Mouse (Mus musculus): Measurements from ENCODE around the gene Khnyn.

The Khnyn gene

DNA sequence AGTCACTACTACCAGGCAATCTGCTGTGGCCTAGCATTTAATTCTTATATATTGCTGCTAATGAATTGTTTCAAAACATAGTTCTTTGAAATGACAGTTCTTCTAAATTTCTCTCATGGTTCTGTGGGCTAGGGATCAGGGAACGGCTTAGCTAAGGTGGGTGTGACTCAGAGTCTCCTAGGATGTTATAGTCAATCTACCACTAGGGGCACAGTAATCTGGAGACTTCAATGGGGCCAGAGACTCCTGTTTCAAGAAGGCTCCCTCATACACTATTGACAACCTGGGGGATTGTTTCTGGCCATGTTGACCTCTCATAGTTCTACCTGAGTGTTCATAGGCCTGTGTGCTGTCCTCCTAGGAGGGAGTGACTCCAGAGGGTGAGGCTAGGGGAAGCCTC, 20.8 kb downstream of the Khnyn start:
- no peak for ATAC-seq (ENCODE audit: insufficient number of reproducible peaks, low FRiP score, low TSS enrichment)

DNA sequence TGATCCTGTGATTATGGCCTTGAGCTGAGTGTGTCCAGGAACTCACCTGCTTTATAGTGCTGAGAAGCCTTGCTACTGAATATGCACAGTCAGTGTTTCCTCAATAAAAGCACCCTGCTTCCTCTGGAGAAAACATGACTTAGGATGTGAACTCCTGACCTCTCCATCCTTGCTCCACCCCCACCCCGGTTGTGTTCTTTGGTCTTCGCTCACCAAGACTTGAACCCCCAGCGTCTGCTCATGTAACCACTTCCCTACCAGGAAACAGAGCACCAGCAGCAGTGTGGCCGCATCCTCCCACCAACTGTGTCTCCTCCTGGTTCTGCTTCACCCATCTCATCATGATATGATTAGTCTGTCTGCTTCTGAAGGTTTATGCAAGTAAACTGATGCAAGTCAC, 28.7 kb downstream of the Khnyn start:
- no peak for ATAC-seq (ENCODE audit: insufficient number of reproducible peaks, low FRiP score, low TSS enrichment)

DNA sequence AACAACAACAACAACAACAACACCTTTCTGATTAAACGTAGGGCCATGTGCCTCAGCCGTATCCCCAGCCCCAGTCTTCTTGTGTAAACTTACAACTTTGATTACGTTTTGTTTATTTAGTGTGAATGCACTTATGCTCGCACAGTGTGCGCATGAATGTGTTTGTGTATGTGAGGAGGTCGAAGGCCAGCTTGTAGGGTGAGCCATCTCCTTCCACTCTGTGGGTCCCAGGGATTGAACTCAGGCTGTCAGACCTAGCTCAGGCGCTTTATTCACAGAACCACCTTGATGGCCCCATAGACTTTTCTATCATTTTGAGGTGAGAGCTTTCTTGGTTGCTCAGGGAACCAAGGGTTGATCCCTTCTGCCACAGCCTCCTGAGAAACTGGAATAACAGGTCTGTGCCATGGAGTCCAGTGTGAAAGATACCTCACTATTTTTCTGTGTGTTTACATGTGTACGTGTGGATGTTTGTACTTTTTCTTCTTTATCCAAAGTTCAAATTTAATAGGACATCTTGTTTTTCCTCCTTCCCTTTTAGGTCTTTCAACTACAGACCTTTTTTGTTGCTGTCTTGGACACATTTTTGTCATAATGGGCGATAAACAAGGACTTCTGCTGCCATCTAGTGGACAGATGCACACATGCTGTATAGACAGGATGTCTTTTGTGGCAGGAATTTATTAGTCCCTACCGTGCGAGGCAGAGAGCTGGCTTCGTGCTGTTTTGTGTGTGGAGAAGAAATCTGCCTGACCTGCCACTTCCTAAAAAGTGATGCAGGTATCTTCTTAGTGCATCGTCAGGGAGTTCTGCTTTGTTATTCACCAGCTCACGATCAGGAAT, 33.7 kb downstream of the Khnyn start:
- peak; percentile 76; the same call in 1 of the 2 replicates for ATAC-seq (ENCODE audit: insufficient number of reproducible peaks, low FRiP score, low TSS enrichment)

DNA sequence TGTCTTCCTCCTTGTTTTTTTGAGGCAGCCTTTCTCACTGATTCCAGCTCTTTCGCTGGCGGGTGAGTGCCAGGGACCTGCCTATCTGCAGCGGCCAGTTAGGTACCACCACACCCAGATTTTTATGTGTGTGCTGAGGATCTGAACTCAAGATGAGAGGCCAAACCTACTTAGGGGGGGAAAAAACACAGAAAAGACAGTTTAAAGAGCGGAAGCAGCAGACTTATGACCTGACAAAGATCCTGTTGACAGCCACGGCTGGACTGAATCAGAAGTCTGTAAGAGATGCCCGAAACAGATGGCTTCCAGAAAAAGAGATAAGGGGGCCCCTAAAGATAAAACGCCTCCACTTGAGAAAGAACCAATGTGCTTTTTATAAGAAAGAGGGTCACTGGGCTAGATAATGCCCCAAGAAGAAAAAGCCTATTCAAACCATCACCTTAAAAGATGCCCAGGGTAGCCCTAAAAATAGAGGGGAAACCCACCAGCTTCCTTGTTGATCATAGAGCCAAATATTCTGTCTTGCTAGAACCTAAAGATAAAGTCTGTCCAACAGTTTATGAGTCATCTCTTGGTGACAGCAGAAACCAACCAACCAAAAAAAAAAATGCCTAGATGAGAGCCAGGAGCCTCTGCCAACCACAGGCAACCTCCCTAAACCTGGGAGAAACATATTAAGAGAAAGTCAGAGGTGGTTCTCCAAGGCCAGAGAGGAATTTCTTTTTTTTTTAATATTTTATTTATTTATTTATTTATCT, 37.9 kb downstream of the Khnyn start:
- no peak for ATAC-seq (ENCODE audit: insufficient number of reproducible peaks, low FRiP score, low TSS enrichment)

DNA sequence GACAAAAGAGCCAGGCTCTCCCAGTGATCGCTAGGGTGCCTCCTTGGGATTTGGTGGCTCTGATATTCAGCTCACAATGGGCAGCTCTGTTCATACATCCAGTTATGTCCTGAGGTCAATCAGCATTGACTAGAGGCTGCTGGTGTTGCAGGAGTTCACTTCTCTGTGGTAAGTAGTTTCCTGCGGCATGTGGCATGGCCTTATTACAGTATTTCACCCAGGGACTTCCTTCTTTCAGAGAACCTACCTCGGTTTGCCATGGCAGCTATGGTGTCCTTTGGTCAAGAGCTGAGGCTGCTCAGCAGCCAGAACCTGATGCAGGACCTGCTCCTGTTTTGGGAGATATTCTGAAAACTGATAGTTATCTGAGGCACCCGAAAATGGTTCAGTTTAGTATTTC, 42.1 kb downstream of the Khnyn start:
- ATAC-seq (ENCODE audit: insufficient number of reproducible peaks, low FRiP score, low TSS enrichment) = no peak

DNA sequence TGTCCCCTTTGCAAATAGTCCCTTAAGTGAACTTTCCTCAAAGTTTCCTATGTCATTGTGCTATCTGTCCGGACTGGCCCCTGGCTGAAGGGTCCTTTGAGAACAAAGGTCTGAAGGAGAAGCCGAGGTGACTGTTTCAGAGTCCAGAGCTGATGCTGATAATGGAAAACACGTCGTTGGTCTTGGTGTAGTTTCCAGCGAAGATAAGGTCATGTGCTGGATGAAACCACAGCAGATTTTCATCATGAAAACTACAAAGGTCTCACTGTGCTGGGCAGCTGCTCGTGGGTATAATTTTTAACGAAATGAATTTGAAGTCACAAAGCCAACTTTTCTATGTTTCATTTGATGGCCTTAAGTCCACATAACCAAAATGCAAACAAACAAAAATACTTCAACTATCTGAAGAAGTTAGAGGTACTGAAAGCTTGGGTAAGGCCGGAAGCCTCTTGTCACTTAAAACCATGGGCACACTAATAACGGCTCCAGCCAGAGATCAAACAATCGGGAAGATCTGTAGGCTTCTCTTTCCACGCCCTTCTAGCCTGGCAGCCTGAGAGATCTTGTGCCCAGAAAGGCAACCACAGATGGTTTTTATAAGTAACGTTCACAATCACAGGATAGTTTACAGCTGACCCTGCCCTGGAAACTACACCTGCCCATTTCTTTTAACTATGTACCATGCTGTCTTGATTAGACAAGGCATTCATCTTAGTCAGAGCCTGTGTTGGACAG, 44.7 kb downstream of the Khnyn start:
- ATAC-seq (ENCODE audit: insufficient number of reproducible peaks, low FRiP score, low TSS enrichment) = no peak

DNA sequence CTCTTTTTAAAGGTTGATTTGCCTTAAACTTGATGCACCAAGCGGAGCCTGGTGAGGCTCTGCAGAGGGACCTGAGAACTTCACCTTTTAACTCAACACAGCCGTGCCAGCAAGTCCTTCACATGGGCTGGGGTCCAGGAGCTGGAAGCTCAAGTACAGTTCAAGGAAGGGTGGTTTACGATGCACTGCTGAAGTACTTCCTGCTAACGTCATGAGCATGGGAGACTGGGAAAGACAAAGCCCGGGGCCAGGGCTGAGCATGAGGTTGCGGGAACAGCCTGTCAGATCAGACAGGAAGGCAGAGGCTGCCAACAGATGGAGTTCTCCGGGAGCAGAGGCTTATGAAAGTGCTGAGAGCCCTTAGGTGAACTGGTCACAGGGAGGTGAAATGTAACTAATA, 48.8 kb downstream of the Khnyn start:
- no peak for ATAC-seq (ENCODE audit: insufficient number of reproducible peaks, low FRiP score, low TSS enrichment)

DNA sequence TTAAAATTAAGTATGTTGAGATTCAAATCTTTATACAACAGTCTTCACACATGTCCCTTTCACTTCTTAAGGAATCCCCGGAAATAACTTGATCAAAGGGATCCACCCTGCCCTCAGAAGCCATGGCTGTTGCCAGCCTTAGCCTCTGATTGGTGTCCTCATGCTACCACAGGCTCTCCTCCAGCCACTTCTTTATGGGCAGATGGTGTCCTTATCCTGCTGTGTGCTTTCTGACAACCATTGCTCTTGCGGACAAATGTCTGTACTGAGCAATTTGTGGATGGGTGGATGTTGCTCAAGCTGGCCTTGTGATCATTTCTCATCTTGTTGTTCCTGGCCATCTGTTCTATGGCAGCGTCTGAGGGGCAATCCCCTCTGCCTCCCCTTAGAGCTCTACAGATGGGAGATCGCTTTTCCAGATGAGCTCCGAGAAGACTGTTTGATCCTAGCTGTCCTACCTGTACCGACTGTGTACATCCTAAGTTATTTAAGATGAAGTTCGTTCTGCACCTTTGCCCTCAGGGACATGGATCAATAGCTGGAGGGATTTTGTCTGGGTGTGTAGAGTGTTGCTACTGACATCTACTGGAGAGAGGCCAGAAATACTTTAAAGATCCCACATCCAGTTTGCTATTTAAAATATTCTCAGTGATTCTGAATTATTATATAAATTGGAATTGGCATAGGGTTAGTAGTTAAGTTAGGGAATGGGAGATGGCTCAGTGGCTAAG, 55.5 kb downstream of the Khnyn start:
- peak; percentile 81 for ATAC-seq (ENCODE audit: insufficient number of reproducible peaks, low FRiP score, low TSS enrichment)

DNA sequence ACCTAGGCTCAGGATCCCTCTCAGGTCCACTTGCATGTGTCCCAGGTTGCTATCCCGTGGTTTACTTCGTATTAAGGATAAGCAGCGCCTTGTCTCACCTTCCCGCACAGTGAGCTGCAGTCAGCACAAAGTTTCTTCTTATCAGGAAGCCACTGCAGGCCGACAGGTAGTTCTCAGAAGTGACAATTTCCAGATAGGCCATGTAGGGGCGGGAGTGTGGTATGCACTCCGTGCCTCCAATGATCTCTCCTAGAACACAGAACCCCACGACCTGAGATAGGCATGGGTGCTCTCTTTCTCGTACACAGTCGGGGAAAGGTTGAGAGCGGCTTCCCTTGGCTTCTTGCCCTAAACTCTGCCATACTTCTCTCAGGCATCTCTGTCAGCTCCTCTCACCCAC, 58.9 kb downstream of the Khnyn start:
- ATAC-seq (ENCODE audit: insufficient number of reproducible peaks, low FRiP score, low TSS enrichment) = no peak

DNA sequence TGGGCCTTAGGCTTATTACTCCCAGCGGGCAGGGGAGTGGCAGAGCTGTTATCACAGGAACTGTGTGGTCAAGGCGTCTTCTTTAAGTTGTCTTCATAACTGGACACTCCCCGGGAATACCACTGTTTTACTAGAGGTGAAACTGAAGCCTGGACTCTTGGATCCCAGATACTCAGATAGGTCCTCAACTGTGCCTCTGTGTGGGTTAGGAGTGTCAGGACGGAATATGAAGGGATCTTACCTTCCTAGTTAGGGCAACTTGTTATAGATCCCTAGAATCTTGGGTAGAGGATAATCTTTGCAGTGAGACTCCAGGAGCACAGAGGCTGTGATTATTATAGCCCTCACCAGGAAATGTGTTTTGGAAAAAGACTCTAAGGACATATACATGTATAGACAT, 59.8 kb downstream of the Khnyn start, which contains the start of gene Cma1:
Cma1 (minus strand) TSS at position 101 of the 400 bp plus-strand sequence.
- no peak for ATAC-seq (ENCODE audit: insufficient number of reproducible peaks, low FRiP score, low TSS enrichment)

DNA sequence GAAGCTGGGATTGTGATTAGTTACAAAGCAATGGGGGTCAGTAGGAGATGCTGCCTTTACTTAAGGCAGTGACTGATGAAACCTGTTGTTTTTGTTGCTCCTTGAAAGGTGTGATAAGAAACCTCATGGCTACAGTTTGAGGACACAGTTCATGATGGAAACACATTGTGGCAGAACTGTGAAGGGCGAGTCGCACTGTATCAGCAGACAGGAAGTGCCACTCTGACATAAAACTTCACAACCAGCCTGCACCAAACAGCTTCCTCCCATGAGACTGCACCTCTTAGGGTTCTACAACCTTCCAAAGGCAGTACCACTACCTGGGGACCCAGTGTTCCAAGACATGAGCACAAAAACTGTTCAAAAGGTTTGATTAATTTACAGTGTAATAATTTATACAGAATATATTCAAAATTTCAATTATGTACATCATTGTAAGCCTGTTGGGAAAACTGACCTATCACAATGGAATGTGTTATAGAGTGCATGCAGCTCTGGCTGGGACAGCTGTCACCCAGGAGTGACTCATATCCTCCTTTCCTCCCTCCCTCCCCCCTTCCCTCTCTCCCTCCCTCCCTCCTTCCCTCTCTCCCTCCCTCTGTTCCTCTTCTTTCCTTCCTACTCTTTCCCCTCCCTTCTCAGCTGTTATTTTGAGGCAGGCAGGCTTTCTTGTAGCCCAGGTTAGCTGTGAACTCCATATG, 61.7 kb downstream of the Khnyn start:
- no peak for ATAC-seq (ENCODE audit: insufficient number of reproducible peaks, low FRiP score, low TSS enrichment)
